ENCODE assay signal across 9 mouse cellular contexts in the genomic region with DNA sequence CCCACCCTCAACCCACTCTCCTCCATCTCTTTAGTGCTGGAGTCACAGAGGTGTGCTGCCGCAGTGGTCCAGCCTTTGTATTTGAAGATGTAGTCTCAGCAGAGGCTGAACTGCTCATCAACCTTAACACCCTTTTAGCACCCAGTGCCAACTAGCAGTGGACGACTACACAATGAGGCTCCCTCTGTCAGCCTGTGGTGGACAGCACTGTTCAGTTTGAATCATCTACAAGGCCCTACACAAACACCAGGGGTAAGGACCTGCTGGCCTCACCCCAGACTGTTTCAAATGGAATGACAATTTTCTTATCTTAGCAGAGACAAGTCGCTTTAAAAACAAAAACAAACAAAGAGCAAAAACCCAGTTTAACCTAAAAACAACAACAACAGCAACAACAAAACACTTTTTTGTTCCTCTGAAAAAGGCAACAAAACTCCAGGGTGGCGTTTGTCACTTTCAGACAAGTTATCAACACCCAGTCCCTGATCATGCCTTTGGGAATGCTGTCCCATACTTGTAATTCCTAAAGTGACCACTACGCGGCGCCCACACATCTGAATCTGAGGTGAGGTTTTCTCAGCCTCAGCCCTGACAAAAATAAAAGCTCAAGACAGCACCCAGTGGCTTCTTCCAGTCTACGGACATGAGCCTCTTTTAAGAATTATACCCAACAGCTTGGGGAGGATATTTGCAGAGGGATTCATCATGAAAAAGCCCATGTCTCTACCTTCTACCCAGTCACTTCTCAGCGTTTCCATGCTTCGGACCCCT.
A peak's percentile ranks its signal among the peaks of the same experiment; 100 is the strongest.
DNase-seq lines count a peak whose midpoint lies in the region; ATAC-seq lines count a peak whose summit lies in the region.
"Had no signal": no experiment of that assay in that cellular context is flagged by ENCODE, and none has a peak within 500 bp of the region (broad histone marks: within the 10 kb centered on the region; RNA-seq: fewer than 3 reads in every experiment).

No protein-coding gene starts in this region.

- ATAC-seq in heart, embryonic 12.5 days (ENCODE audit: insufficient number of reproducible peaks, low FRiP score) = no peak

- no peak overlapping the region for H3K27ac ChIP-seq in heart, embryonic 10.5 days
- H3K27ac ChIP-seq in heart, embryonic 12.5 days (ENCODE audit: poor library complexity, severe bottlenecking) = no peak overlapping the region
- H3K27ac ChIP-seq: limb, embryonic 12.5 days had no signal

- H3K4me2 ChIP-seq in heart, embryonic 12.5 days = no peak overlapping the region
- H3K4me2 ChIP-seq: limb, embryonic 12.5 days had no signal

- H3K9me3 ChIP-seq in heart, embryonic 10.5 days = no peaks in the 10 kb centered on the region
- H3K9me3 ChIP-seq in heart, embryonic 12.5 days (replicated peaks) = no peaks in the 10 kb centered on the region
- H3K9me3 ChIP-seq: limb, embryonic 12.5 days had no signal

- H3K36me3 ChIP-seq in heart, embryonic 10.5 days = no peaks in the 10 kb centered on the region
- no peaks in the 10 kb centered on the region for H3K36me3 ChIP-seq in heart, embryonic 12.5 days
- H3K36me3 ChIP-seq: limb, embryonic 12.5 days had no signal

- H3K9ac ChIP-seq in heart, embryonic 12.5 days = no peak overlapping the region
- H3K9ac ChIP-seq: limb, embryonic 12.5 days had no signal

- H3K4me1 ChIP-seq in heart, embryonic 10.5 days = no peaks in the 10 kb centered on the region
- H3K4me1 ChIP-seq in heart, embryonic 12.5 days (replicated peaks) = no peaks in the 10 kb centered on the region
- H3K4me1 ChIP-seq: limb, embryonic 12.5 days had no signal

- H3K4me3 ChIP-seq in heart, embryonic 10.5 days = no peak overlapping the region
- H3K4me3 ChIP-seq in heart, embryonic 12.5 days = no peak overlapping the region
- H3K4me3 ChIP-seq: limb, embryonic 12.5 days had no signal

- intact Hi-C loops in heart, postnatal 10 days (cut with DNase I) = loop anchor here (5.0 to 10.0 kb wide), 2 partner anchors 110 to 413 kb away; partner anchors contain the start of gene Adamtsl1

- DNase-seq in heart, embryonic 10.5 days (ENCODE audit: low spot score) = peak; percentile 83
- peak; percentile 73 for DNase-seq in adrenal gland, postnatal 10 days
- DNase-seq in embryo, embryonic 10 days (ENCODE audit: low spot score) = peak; percentile 86
- peak; percentile 43 to 73 for DNase-seq in heart, postnatal 10 days
- DNase-seq in layer of hippocampus, adult 9-10 months (ENCODE audit: low spot score) = peak; percentile 55
- DNase-seq in mesoderm, embryonic 11.5 days (ENCODE audit: low read depth, low spot score) = peak; percentile 66
- DNase-seq in telencephalon, adult 2 months (ENCODE audit: low read depth, low spot score) = peak; percentile 38

- WGBS in heart, embryonic 10.5 days = 38% methylated on average over 10 of the region's 10 CpGs
- WGBS in heart, embryonic 12.5 days = 37% methylated on average over 10 of the region's 10 CpGs

- H3K27me3 ChIP-seq in heart, embryonic 10.5 days (ENCODE audit: insufficient read depth, poor library complexity, severe bottlenecking) = no peaks in the 10 kb centered on the region
- no peaks in the 10 kb centered on the region for H3K27me3 ChIP-seq in heart, embryonic 12.5 days (replicated peaks)
- H3K27me3 ChIP-seq: limb, embryonic 12.5 days had no signal
